Mouse (Mus musculus): ENCODE results near the gene Lst1. TPM values are rescaled to one million over a fixed set of nuclear protein-coding genes. Genes with fewer than 3 reads are reported as not detected.

Gene Lst1
- polyA plus RNA-seq, 1 experiment from 2014 or later: 27.4 TPM

DNA sequence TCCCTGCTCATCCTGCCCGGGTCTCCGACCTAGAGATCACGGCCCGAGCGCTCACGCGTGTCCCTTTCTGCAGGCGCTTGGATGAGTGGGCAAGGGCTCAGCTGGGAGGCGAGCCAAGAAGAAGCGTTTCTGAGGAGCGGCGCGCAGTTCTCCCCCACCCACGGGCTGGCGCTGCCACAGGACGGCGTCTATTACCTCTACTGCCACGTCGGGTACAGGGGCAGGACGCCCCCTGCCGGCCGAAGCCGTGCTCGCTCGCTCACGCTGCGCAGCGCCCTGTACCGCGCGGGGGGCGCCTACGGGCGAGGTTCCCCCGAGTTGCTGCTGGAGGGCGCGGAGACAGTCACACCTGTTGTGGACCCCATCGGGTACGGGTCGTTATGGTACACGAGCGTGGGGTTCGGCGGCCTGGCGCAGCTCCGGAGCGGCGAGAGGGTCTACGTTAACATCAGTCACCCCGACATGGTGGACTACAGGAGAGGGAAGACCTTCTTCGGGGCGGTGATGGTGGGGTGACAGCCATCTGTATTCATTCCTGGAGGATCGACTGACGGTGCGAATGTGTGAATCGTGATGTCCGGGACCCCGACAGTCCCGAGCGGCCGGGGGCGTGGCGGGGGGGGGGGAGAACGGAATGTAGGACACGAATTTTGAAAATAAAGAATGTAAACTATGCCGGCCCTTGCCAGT, 7.5 kb upstream of the Lst1 start:
- H3K4me2 ChIP-seq (replicated peaks): peak overlapping the region; percentile 90
- H3K27me3 ChIP-seq: peaks cover 30% of the 10 kb centered on the region
- peaks cover 16% of the 10 kb centered on the region for H3K4me1 ChIP-seq
- peak overlapping the region; percentile 42 for H3K9ac ChIP-seq
- H3K36me3 ChIP-seq: no peaks in the 10 kb centered on the region
- H3K27ac ChIP-seq (replicated peaks): no peak overlapping the region
- 2% methylated on average over 66 of the region's 66 CpGs for WGBS
- peak; percentile 84 for ATAC-seq (ENCODE audit: insufficient number of reproducible peaks, low FRiP score, low TSS enrichment, low read depth)
- no peaks in the 10 kb centered on the region for H3K9me3 ChIP-seq (replicated peaks)
- peak overlapping the region; percentile 48 for H3K4me3 ChIP-seq (replicated peaks)

DNA sequence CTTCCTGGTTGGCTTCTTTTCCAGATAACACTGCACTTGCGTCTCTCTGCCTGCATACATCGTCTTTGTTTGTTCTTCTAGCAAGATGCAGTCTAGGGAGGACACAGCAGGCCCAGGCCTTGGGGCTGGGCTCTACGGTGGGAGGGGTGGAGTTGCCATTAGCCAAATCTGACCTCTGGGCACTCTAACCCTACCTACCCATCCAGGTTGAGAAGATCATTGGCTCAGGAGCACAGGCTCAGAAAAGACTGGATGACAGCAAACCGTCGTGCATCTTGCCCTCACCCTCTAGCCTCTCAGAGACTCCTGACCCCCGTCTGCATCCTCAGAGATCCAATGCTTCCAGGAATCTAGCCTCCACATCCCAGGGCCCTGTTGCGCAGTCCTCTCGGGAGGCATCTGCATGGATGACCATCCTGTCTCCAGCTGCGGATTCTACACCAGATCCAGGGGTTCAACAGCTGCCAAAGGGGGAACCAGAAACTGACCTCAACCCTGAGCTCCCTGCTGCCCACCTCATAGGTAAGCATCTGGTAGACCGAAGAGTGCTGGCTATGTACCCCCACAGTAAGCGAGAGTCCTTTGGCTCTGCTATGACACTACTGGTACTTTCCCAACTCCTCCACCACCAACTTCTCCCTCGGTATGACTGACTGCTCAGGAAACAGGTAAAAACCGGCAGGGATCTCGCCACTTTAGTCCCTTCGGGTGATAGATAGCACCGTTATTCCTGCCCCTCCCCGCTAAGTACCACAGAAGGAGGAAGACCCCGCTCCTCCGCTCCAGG, 6.8 kb upstream of the Lst1 start:
- Histone ChIP-seq H3K4me1 (peaks cover 16% of the 10 kb centered on the region), H3K4me3 (replicated peaks) (peak overlapping the region; percentile 48), H3K9me3 (replicated peaks) (no peaks in the 10 kb centered on the region), H3K36me3 (no peaks in the 10 kb centered on the region), H3K4me2 (replicated peaks) (peak overlapping the region; percentile 90), H3K27ac (replicated peaks) (no peak overlapping the region), H3K9ac (peak overlapping the region; percentile 42), H3K27me3 (peaks cover 30% of the 10 kb centered on the region)
- no peak for ATAC-seq (ENCODE audit: insufficient number of reproducible peaks, low FRiP score, low TSS enrichment, low read depth)
- 41% methylated on average over 19 of the region's 19 CpGs for WGBS

DNA sequence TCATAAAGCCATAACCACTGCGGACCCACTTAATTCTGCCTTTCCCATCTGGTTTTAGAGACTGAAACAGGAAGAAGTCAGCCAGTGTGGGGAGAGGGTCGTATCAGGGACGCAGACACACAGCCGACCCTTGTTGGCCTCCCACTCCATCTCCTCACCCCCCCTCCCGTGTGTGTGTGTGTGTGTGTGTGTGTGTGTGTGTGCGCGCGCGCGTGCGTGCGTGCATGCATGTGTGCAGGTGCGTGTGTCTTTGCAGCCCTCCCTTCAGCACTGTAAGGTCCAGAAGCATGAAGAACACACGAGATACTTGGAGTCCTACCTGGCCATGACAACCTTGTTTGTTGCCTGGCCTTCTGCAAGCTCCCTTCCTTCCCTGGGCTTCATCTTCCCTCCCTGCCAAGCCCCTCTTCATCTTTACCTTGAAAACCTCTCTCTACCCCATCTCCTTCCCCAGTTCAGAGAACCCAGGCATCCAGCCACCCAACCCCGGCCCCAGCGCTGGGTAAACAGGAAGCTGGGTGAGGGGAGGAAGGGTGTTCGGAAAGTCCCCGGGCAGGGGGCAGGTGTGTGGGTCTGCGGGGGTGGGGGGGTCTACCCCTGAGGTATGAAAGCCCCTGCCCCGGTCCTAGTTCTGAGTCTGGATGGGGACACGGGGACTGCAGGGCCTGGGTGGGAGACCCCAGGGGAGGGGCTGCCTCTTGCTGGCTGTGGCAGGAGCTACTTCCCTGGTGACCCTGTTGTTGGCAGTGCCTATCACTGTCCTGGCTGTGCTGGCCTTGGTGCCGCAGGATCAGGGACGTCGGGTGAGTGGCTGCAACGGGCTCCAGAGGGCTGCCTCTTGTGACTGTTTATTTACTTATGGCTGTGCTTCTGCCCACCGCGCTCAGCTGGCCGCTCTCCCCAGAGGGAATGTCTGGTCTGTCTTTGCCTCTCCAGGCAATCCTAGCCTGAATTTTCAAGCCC, 5.9 kb upstream of the Lst1 start, which contains the start of gene Ltb:
Gene Ltb (plus strand): TSS at position 559 of the 963 bp plus-strand sequence.
- peaks cover 16% of the 10 kb centered on the region for H3K4me1 ChIP-seq
- peak within 1 kb of the TSS; percentile 48 for H3K4me3 ChIP-seq (replicated peaks)
- H3K4me2 ChIP-seq (replicated peaks): peak within 1 kb of the TSS; percentile 90
- no peaks in the 10 kb centered on the region for H3K36me3 ChIP-seq
- H3K9ac ChIP-seq: peak within 1 kb of the TSS; percentile 42; the same call in 1 of the 2 replicates
- no peak for ATAC-seq (ENCODE audit: insufficient number of reproducible peaks, low FRiP score, low TSS enrichment, low read depth)
- WGBS: 63% methylated on average over 27 of the region's 28 CpGs
- H3K27ac ChIP-seq (replicated peaks): no peak within 1 kb of the TSS
- H3K27me3 ChIP-seq: peaks cover 30% of the 10 kb centered on the region
- no peaks in the 10 kb centered on the region for H3K9me3 ChIP-seq (replicated peaks)

DNA sequence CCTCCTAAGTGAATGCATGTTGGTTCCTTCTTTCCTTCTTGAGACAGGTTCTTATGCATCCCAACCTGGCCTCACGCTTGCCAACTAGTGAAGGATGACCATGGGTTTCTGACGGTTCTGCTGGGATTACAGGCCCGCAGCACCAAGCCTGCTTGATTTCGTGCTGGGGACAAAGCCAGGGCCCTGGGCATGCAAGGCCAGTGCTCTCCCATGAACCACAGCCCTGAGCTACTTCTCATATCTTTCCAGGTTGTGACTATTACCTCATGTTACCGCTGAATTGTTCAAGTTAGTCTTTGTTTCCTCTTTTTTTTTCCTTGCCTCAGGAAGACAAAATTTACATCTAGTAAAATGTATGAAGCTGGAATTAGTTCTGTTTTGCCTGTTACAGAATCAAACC, 4.7 kb upstream of the Lst1 start:
- no peak overlapping the region for H3K4me3 ChIP-seq (replicated peaks)
- H3K36me3 ChIP-seq: no peaks in the 10 kb centered on the region
- 75% methylated on average over 5 of the region's 5 CpGs for WGBS
- peaks cover 16% of the 10 kb centered on the region for H3K4me1 ChIP-seq
- no peak overlapping the region for H3K9ac ChIP-seq
- H3K9me3 ChIP-seq (replicated peaks): no peaks in the 10 kb centered on the region
- H3K27me3 ChIP-seq: peaks cover 30% of the 10 kb centered on the region
- no peak for ATAC-seq (ENCODE audit: insufficient number of reproducible peaks, low FRiP score, low TSS enrichment, low read depth)
- H3K27ac ChIP-seq (replicated peaks): no peak overlapping the region
- H3K4me2 ChIP-seq (replicated peaks): no peak overlapping the region

DNA sequence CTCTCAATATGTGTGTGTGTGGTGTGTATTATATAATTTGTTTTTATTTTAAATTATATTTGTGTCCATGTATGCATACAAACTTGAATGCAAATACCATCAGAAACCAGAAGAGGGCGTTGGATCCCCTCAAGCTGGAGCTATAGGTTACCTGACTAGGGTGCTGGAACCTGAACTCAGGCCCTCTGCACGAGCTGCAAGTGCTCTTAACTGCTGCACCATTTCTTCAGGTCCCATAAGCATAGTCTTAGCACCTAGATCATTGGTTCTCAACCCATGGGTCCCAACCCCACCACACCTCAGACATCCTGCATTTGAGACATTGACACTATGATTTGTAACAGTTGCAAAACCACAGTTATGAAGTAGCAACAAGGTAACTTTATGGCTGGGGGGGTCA, 3.5 kb upstream of the Lst1 start:
- peaks cover 19% of the 10 kb centered on the region for H3K4me1 ChIP-seq
- no peaks in the 10 kb centered on the region for H3K9me3 ChIP-seq (replicated peaks)
- 56% methylated on average over 2 of the region's 2 CpGs for WGBS
- H3K27me3 ChIP-seq: peaks cover 30% of the 10 kb centered on the region
- no peaks in the 10 kb centered on the region for H3K36me3 ChIP-seq
- H3K9ac ChIP-seq: no peak overlapping the region
- no peak overlapping the region for H3K27ac ChIP-seq (replicated peaks)
- H3K4me3 ChIP-seq (replicated peaks): no peak overlapping the region
- no peak for ATAC-seq (ENCODE audit: insufficient number of reproducible peaks, low FRiP score, low TSS enrichment, low read depth)
- no peak overlapping the region for H3K4me2 ChIP-seq (replicated peaks)

DNA sequence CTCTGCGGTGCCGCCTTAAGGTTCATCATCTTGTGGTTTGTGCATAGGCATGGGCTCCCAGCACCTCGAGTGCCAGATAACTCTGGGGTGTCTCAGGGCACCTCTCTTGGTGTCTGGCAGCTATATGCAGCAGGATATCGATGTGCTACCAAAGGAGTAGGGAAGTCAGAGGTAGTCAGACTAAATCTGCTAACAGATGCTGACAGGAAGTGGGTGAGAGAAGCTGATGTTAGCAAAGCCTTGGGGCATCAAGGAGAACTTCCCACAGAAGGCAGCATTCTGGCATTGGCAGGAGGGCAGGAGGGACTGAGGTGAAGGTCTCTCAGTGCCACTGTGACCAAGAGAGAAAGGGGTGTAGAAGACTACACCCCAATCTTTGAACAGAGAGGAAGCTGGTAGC, 1.9 kb upstream of the Lst1 start:
- no peaks in the 10 kb centered on the region for H3K36me3 ChIP-seq
- H3K9me3 ChIP-seq (replicated peaks): no peaks in the 10 kb centered on the region
- no peak overlapping the region for H3K4me2 ChIP-seq (replicated peaks)
- ATAC-seq (ENCODE audit: insufficient number of reproducible peaks, low FRiP score, low TSS enrichment, low read depth): no peak
- H3K9ac ChIP-seq: no peak overlapping the region
- H3K4me3 ChIP-seq (replicated peaks): no peak overlapping the region
- WGBS: 73% methylated on average over 4 of the region's 4 CpGs
- no peak overlapping the region for H3K27ac ChIP-seq (replicated peaks)
- peaks cover 16% of the 10 kb centered on the region; the same call in 1 of the 2 replicates for H3K4me1 ChIP-seq
- H3K27me3 ChIP-seq: peaks cover 14% of the 10 kb centered on the region

DNA sequence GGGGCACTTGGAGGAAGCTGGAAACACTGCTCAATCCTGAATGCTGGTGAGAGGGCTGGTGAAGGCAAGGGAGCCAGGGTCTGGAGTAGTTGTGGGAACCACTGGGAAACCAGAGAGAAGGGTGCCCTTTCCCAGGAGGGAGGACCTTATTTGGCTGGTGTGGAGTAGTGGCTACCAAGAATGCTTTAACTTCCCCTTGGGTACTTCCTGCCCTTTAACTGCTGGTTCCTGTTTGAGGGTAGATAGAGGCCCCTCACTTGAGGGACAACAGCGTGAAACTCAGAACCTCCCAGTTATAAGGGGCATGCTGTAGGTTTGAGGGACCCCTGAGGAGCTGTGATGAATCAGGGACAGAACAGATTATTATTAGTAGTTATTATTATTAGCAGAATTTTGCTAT, 947 bp upstream of the Lst1 start:
- no peaks in the 10 kb centered on the region for H3K9me3 ChIP-seq (replicated peaks)
- H3K36me3 ChIP-seq: no peaks in the 10 kb centered on the region
- no peak overlapping the region for H3K9ac ChIP-seq
- WGBS: 57% methylated on average over 1 of the region's 1 CpGs
- peaks cover 5% of the 10 kb centered on the region; the same call in 1 of the 2 replicates for H3K27me3 ChIP-seq
- no peak overlapping the region for H3K27ac ChIP-seq (replicated peaks)
- H3K4me2 ChIP-seq (replicated peaks): no peak overlapping the region
- ATAC-seq (ENCODE audit: insufficient number of reproducible peaks, low FRiP score, low TSS enrichment, low read depth): no peak
- H3K4me3 ChIP-seq (replicated peaks): no peak overlapping the region
- H3K4me1 ChIP-seq: peaks cover 13% of the 10 kb centered on the region; the same call in 1 of the 2 replicates

DNA sequence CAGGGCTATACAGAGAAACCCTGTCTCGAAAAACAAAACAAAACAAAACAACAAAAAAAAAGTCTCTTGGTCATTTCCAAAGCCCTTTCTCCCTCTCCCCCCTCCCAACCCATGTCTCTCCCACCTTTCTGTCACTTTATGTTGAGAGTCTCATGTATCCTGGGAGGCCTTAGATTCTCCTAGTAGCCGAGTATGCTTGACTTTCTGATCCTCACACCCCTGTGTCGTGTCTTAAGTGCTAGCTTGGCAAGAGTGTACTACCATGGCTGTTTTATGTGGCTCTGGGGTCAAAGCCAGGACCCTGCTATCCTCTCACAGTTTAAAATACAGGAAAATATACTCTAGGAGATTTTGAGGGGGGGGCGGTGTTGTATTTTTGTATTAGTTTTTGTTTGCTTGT, 894 bp downstream of the Lst1 start:
- WGBS: 67% methylated on average over 4 of the region's 4 CpGs
- Histone ChIP-seq H3K9ac (no peak overlapping the region), H3K4me1 (peaks cover 13% of the 10 kb centered on the region; the same call in 1 of the 2 replicates), H3K36me3 (no peaks in the 10 kb centered on the region), H3K27me3 (no peaks in the 10 kb centered on the region), H3K4me2 (replicated peaks) (no peak overlapping the region), H3K27ac (replicated peaks) (no peak overlapping the region), H3K4me3 (replicated peaks) (no peak overlapping the region), H3K9me3 (replicated peaks) (no peaks in the 10 kb centered on the region)
- ATAC-seq (ENCODE audit: insufficient number of reproducible peaks, low FRiP score, low TSS enrichment, low read depth): no peak

DNA sequence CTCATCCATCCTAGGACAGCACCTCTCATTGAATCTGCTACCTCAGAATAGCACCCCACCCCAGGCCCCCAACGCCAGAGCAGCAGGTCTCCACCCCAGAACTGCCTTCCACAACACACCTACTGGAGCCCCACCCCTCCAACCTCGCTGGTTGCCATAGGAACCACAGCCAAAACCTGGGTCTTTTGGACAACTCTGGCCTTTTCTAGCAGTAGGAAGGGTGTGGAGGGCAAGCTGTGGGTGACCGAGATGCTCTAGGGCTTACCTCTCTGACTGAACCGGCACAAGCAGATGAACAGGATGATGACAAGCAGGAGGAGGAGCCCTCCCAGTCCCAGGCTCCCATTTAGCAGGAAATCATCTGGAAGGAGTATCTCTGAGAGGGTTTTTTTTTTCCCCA, 1.6 kb downstream of the Lst1 start:
- ATAC-seq (ENCODE audit: insufficient number of reproducible peaks, low FRiP score, low TSS enrichment, low read depth): 0 out of 2 replicates have a peak, but pooled peaks have one; percentile 9
- Histone ChIP-seq H3K27ac (replicated peaks) (peak overlapping the region; percentile 78), H3K4me1 (peaks cover 13% of the 10 kb centered on the region; the same call in 1 of the 2 replicates), H3K27me3 (no peaks in the 10 kb centered on the region), H3K4me3 (replicated peaks) (peak overlapping the region; percentile 48), H3K9me3 (replicated peaks) (no peaks in the 10 kb centered on the region), H3K4me2 (replicated peaks) (peak overlapping the region; percentile 45), H3K9ac (no peak overlapping the region), H3K36me3 (no peaks in the 10 kb centered on the region)
- under 1% methylated on average over 4 of the region's 4 CpGs for WGBS

DNA sequence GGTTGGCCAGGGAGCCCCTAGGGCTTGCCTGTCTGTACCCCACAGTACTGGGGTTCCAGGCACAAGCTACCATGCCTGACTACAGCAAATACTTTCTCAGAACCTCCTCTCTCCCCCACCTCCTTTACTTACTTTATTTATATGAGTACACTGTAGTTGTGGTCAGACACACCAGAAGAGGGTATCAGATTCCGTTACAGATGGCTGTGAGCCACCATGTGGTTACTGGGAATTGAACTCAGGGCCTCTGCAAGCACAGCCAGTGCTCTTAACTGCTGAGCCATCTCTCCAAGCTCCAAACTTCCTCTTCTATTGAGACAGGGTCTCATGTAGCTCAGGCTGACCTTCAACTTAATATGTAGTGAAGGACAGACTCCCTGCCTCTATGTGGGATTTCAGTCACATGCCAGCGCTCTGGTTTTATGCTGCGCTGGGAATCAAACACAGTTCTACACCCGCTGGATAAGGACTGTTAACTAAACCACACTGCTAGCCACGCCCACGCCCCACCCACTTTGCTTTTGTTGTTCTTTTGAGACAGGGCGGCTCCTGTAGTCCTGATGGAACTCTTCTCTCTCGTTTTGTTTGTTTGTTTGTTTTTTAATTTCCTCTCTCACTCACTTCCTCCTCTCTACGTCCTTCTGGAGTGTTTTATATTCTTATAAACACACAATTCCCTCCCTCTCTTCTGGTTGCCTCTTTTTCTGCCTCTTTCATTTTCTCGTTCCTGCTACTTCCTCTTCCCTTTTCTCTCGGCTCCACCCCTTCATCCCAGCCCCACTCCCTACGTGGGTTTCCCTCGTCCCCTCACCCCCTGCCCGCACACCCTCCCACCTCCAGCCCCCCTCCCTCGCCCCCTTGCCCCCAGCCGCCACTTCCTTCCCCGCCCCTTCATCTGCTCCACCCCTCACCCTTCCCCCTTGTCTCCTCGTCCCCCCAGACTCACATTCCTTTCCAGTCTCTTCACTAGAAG, 2.3 kb downstream of the Lst1 start:
- Histone ChIP-seq H3K4me2 (replicated peaks) (peak overlapping the region; percentile 45), H3K9me3 (replicated peaks) (no peaks in the 10 kb centered on the region), H3K27ac (replicated peaks) (peak overlapping the region; percentile 78), H3K4me1 (peaks cover 13% of the 10 kb centered on the region; the same call in 1 of the 2 replicates), H3K4me3 (replicated peaks) (peak overlapping the region; percentile 48), H3K27me3 (no peaks in the 10 kb centered on the region), H3K9ac (no peak overlapping the region), H3K36me3 (no peaks in the 10 kb centered on the region)
- ATAC-seq (ENCODE audit: insufficient number of reproducible peaks, low FRiP score, low TSS enrichment, low read depth): peak; percentile 77
- 1% methylated on average over 18 of the region's 18 CpGs for WGBS
